Mouse (Mus musculus) urinary bladder, adult 18-20 months (tissue): Measurements from ENCODE around the gene Fuca1.

Experiments used
- DNase-seq, 2 experiments: peaks; one replicate each; pipeline ENCODE4 v3.0.0; 2022; ENCODE audit warnings: low spot score in 2 of 2, mixed read lengths in 2 of 2

Gene Fuca1

DNA sequence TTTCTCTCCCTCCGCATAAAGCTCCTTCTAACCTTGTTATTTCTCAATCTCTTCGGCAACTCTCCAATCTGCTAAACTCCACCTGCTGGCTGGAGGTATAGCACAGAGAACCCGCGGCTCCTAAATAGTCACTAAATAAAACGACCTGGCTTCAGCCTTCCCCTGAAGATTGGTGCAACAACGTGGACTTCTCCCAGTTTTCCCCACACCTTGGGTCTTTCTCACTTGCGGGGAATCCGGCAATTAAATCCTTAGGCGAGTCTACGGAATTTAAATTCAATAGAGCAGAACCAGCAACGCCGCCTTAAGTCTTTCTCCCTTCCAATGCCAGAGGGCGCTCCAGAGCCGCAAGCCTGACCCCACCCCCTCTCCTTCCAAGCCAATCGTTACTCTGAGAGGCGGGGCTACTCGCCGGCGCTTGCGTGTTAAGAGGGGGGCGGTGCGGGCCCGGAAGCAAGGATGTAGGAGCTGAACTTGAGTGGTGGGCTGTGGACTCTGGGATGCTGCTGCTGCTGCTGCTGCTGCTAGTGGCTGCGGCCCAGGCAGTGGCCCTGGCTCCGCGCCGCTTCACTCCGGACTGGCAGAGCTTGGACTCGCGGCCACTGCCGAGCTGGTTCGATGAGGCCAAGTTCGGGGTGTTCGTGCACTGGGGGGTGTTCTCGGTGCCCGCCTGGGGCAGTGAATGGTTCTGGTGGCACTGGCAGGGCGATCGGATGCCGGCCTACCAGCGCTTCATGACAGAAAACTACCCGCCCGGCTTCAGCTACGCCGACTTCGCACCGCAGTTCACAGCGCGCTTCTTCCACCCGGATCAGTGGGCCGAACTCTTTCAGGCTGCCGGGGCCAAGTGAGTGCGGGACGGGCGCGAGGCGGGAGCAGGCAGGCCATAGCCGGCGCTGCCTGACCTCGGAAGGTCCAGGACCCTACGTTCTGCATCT lies at the start of gene Fuca1:
Gene Fuca1 (plus strand): TSS at position 432 of the 938 bp plus-strand sequence.
- peak; percentile 93 to 94 for DNase-seq

DNA sequence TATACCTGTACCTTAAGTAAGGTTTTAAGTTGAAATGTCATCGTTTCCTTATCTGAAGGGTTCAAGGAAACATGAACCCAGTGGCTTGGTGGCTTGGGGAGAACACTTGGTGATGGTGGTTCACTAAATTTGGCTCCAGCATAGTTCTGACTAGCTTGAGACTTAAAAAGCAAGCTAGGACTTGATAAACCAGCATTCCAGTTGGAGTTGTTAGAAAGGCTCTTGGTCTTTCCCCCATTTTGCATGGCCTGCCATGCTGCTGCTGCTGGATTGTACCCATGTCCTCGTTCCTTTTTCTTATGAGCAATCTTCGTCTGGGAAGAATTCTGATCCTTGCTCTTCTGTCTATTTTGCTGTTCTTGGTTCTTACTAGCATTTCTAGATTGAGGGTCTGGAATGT lies 48.5 kb upstream of the Fuca1 start:
- DNase-seq: no peak

DNA sequence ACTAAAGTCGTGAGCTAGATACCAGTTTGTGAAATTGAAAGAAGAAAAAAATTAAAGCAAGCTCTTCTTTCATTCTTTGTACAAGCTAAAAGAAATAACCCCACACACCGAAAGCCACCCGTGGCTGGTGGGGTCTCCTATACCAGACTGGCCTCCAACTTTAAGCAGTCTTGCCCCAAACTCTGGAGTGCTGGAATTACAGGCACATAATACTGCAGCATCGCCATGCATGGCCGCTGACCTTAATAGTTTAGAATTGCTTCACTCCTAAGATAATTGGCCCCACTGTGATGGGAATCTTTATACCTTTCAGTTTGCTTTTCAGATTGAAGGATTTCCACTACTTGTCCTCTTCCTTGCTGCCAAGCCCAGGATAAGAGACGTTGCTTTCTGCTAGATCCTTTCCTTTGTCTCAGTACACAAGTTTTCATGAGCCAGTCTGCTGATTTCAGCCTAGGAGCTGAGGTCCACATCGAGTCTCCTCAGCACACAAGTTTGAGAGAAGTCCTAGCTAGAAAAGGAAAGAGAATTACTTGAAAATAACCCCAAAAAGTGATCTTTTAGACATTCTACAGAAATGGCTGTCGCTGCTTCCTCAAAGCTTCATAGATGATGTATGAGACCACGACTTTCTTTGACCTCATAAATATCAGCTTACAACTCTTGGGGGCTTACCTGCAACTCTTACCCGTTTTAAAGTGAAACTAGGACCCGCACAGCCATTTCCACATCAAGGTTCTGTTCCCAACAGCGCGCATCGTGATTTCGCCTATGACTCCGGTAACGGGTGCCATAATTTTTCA lies 47.7 kb upstream of the Fuca1 start:
- no peak for DNase-seq

DNA sequence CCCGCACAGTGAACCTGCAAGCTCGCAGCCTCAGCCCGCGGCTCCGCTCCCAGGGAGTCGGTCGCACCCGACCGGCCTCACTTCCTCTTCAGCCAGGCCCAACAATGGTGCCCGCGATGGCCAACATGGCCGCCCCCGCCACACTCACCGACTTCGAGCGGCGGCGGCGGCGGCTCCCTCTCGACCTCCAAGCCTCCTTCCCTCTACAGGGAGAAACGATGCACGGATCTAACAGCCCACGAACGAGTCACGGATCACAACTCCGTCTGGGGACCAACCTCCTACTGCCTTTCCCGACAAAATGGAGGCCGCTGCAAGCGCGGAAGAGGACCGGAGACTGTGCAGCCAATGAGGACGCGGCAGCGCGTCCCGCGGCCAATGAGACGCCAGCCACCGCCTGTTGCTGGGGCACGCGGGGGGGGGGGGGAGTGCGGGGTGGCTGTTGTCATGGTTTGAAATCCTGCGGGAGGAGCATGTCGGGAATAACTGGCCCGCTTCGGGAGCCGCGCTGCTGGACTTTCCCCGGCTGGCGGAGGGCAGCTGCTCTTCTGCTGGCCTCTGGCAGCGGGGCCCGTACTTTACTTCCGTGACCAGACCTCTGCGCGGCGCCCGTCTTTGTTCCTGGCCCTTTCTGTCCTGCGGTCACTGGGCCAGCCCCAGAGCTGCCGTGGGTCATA lies 46.9 kb upstream of the Fuca1 start, which contains the start of gene Pnrc2:
Gene Pnrc2 (minus strand): TSS at position 325 of the 677 bp plus-strand sequence.
- peak; percentile 84 to 86 for DNase-seq

DNA sequence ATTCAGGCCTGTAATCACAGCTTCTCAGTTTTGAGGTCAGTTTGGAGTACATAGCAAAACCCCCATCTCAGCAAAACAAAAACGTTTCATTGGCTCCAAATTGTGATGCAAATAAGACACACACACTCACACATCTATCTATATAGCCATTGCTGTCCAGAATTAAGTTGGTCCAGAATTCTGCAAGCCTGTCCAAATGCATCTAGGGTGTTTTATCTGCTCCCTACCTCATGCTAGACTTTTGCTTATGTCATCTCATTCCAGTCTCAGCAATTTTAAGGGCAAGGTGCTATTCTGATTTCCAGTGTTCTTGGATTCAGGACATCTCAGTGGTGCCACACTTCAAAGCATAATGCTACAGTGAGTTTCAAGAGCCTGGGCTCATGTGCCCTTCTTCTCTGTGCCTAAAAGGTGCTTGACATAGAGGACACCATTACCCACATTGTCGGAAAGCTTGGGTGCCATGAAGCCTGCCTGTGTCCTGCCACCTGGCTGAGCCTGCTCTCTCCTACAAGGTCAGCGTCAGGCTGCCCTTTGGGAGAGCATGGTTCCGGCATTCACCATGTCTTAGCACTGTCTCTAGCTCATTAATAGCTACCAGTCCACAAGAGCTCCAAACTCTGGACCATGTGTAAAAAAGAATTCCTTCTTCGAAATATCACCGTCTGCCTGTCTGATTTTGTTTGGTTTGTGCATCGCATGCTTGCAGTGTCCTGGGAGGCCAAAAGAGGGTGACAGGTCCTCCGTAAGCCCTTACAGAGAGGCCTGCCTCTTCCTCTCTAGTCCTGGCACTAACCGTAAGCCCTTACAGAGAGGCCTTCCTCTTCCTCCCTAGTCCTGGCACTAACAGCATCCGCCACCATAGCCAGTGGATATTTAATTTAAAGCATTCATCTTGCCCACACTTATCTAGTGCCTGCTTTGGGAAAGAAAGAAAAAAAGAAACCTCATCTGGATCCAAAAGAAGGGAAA lies 45.7 kb upstream of the Fuca1 start:
- DNase-seq: no peak

DNA sequence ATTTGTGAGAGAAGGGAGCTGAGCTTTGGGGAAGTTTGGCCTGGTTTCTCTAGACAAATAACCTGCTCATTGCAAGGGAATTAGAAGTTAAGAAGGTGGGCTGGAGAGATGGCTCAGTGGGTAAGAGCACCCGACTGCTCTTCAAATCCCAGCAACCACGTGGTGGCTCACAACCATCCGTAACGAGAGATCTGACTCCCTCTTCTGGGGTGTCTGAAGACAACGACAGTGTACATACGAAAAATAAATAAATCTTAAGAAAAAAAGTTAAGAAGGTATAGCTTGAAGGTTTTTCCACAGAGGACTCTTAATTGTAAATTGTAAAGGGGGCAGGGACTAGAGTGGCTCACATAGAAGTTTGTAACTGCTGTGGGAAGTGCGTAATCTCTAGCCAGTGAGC lies 45.0 kb upstream of the Fuca1 start:
- DNase-seq: no peak

DNA sequence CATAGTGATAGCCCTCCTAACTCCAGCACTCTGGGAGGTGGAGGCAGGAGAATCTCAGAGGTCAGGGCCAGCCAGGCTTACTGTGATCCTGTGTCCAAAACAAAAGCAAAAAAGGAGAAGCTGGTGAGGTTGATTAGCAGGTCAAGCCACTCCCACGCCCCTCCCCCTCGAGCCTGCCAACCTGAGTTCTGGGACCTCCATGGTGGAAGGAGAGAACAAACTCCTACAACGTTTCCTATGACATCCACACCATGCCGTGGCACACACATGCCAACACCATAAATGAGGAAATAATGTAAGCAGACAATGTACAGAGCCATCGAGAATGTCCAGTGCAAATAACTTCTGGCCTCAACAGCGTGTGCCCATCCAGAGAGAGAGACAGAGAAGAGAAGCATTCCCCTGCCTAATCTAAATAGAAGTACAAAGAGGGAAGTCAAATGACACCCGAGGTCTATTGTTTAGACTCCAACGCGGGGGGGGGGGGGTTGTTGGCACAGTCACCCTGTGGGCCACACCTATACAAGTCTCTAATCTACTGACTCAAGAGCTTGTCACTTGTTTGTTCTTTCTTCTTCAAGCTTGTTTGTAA lies 44.4 kb upstream of the Fuca1 start:
- DNase-seq: peak; percentile 34 to 37

DNA sequence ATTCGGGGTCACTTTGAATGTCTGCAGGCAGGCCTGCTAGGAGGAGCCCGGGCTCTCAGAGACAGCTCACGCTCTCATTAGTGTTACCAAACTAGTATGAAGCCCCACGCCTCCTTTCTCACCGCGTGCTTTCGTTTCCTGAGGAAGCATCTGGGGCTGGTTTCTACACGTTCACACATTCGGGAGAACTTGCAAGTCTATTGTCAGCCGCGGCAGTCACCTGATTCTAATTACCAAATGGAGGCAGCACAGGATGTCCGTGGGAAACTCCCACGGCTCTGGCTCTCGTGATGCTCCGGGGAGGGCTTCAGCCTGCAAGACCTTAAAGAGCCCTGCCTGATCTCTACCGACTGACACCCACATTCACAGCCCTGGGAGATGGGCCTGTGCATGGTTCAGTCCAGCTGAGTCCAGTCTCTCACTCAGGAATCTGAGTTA lies 43.9 kb upstream of the Fuca1 start:
- peak; percentile 55 to 62 for DNase-seq

DNA sequence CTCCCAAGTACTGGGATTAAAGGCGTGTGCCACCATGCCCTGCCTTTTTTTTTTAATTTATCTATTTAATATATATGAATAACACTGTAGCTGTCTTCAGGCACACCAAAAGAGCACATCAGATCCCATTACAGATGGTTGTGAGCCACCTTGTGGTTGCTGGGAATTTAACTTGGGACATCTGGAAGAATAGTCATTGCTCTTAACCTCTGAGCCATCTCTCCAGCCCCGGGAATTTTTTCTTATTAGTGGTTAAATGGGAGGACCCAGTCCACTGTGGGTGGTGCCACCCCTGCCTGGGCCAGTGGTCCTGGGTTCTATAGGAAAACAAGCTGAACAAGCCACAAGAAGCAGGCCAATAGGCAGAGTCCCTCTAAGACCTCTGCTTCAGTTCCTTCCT lies 42.8 kb upstream of the Fuca1 start:
- DNase-seq: no peak

DNA sequence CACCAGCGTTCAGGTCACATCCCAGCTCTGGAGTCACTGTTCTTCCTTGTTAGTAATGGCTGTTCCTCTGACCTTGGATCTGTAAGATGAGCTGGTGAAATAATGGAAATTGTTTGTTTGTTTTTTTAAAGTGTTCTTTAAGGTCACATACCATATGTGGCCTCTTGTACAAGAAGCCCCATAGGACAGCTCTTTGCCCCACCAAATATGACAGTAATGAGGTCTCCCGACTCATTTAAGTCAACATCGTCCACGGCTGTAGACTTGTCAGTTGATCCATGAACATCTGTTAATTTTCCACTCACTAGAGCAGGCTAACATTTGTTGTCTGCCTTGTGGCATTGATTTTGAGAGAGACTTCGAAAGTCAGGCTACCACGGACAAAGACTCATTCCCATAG lies 41.5 kb upstream of the Fuca1 start:
- DNase-seq: no peak

DNA sequence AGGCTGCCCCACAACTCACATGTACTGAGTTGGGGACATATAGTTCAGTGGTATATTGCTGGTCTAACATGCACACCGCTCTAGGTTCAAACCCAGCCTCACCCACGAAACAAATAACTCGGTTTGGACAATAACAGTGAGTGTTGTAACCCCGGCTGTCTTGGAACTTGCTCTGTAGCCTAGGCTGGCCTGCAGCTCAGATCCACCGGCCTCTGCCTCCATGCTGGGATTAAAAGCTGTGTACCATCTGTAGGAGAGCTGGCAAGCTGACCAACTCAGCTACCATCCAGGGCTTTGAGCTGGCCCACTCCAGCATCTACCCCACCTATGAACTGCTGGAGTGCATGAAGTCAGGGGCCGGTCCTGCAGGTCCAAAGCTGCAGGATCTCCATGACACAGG lies 40.5 kb upstream of the Fuca1 start:
- no peak for DNase-seq

DNA sequence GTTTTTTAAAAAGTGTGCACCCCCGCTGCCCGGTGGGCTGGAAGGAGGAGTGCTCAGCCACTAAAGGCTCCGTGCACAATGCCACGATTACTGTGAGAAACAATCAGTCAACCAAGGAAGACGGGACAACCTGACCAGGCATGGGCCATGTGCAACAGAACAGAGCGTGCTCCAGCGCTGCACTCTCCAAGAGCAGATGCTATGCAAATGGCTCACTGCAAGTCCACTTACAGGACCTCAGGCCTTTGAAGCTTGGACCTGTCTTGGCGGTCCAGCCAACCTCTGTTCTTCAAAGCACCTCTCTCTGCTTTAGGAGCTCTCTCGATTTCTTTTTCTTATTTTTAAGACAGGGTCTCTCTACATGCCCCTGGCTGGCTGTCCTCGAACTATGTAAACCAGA lies 40.0 kb upstream of the Fuca1 start:
- no peak for DNase-seq

DNA sequence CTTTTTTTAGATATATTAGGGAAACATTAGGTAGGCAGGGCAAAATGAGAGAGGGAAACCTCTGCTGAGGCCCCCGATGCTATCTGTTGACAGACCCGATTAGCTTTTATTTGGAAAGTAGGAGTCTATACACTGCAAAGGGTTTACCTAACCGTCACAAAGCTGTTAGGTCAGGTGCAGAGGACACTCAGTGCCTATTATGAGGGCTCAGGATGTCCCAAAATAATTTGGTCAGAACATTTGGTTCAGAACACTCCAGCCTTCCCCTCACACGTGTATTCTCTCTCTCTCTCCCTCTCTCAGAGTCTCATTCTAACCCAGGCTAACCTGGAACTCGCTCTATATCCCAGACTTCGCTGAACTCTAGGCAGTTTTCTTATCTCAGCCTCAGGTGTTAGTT lies 38.5 kb upstream of the Fuca1 start:
- no peak for DNase-seq

DNA sequence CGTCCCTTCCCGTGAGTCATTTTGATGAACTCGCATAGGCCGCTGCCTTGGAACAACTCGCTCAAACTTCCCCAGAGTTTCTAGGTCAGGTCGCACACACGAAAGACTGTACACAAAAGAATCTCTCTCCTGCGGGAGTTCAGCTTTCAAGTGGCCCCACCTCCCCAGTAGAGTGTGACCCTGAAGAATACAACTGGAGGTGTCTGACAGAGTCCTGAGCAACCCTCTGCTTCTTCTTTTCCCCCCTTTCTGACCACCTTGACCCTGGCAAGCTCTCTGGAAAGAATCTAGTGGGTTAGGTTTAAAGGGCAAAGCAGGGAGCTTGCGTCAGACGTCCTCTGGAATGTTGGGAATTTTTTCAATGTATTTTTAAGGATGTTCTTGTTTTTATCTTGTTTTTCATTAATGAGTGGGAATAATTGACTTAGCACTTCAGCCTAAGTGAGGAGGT lies 37.1 kb upstream of the Fuca1 start:
- DNase-seq: no peak

DNA sequence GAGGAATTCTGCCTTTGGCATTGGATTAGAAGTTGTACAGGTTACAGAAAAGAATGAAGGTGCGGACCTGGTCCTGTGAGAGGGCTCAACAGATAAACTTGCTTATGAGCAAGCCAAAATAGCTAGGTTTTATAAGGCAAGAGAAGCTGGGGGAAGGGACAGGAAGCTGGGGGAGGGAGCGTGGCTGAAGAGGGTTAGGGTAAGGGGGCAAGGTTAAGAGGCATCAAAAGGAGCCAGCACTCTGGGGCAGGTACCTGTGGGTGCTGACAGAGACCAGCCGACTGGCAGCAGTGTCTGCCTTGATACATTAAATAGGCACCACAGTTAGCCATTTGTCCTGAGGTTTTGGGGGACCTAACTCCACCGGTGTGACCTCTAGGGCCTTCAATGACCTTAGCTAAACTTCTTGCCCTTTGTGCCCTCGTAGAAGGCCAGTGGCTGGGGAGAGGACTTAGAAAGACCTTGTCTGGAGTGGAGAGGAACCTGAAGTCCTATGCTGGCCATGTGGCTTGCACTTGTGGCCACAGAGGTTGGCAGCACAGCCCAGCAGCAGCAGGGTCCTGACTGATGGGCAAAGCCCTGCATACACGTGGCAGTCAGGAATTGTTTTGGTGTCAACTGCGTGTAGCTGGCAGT lies 36.5 kb upstream of the Fuca1 start:
- no peak for DNase-seq

DNA sequence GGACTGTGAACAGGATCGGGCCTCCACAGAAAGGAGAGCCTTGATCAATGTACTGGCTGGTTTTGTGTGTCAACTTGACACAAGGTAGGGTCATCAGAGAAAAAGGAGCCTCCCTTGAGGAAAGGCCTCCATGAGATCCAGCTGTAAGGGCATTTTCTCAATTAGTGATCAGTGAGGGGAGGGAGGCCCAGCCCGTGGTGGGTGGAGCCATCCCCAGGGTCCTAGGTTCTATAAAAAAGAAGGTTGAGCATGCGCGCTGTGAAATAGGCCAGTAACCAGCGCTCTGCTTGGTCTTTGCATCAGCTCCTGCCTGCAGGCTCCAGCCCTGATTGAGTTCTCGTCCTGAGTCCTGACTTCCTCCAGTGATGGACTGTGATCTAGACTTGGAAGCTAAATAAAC lies 36.0 kb upstream of the Fuca1 start:
- no peak for DNase-seq

DNA sequence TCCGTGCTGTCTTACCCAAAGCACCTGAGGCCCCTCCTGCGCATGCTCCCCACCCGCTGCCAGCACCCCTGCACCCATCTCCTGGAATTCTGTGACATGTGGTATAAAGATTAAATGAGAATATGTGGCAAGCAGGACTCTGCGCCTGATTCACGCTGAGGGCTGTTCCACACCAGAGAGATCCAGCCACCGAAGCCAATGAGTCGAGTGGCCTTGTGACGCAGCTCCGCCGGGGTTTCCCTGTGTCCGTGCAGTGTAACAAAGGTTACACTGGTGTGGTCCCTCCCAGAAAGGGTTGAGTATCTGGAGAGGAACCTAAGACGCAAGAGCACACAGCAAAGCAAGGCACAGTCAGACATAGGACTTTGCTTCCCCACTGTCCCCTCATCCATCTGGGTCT lies 34.9 kb upstream of the Fuca1 start:
- no peak for DNase-seq

DNA sequence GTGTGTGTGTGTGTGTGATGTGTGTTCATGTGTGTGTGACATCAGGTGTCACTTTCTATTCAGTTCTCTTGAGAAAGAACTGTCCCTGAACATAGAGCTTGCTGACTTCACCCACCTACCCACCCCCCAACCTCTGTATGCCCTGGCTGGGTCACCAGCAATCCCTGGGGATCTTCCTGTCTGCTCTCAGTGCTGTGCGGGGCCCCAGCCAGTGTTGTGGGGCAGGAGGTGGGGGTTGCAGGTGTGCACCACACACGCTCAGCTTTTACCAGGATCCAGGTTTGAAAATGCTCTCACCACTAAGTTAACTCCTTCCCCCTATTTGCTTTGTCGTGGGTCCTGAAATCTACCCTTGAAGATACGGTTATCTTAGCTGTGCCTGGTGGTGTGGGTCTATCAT lies 34.4 kb upstream of the Fuca1 start:
- no peak for DNase-seq

DNA sequence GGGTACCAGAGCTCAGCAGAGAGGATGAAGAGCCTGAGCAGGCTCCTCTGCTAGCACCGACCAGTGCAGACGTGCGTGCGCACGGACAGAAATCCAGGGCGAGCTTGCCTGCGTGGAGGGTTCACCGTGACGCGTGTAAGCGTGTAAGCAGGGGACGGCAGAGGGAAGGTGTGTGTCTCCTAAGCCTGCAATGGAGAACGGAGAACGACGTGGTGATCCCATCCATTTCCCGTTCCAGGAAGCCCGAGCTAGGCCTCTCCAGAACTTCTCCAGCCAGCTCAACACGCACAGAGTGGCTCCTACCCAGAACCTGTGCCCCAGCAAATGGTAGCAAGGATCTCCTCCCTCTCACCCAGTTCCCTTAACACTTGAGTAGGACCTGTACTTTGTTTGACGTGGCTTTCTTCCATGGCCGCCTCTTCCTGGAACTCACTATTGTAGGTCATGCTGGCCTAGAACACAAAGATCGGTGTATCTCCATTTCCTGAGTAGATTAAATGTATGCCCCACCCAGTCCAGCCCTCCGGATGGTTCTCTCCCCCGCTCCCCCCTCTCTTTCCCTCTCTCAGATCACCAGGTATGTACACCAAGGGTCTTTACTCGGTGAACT lies 32.0 kb upstream of the Fuca1 start:
- DNase-seq: no peak
